Mouse (Mus musculus) heart, embryonic 14.5 days (tissue): Measurements from ENCODE around the gene Itga9. TPM values are rescaled to one million over a fixed set of nuclear protein-coding genes. Genes with fewer than 3 reads are reported as not detected.

Experiments
- ATAC-seq: fragments of 200-750 bp; cut with Nextera tagmentation; 2 replicates; pipeline ENCODE4 v1.8.0; 2017; ENCODE audit warnings: low read depth, moderate TSS enrichment; ENCODE audit not compliant: insufficient number of reproducible peaks, insufficient read depth, low FRiP score
- H3K27ac ChIP-seq, 2 experiments: fragments of 200-500 bp in 1 of 2; fragments of 300-500 bp in 1 of 2; sonication (generic) in 1 of 2; replicated peaks in 1 of 2; 2 replicates each; pipeline ENCODE4 v1.5.1; 2012 to 2014; ENCODE audit warnings: low read depth in 2 of 2, low read length in 2 of 2, control low read depth in 1 of 2, mild to moderate bottlenecking in 1 of 2, mixed read lengths in 1 of 2; ENCODE audit not compliant: control insufficient read depth in 1 of 2, insufficient read depth in 1 of 2
- H3K27me3 ChIP-seq: fragments of 300-500 bp; sonication (generic); 2 replicates; pipeline ENCODE4 v1.6.1; 2014; ENCODE audit warnings: mild to moderate bottlenecking, low read length, control low read depth; ENCODE audit not compliant: control insufficient read depth, insufficient read depth
- H3K36me3 ChIP-seq: fragments of 300-500 bp; sonication (generic); 2 replicates; pipeline ENCODE4 v1.6.1; 2014; ENCODE audit warnings: mild to moderate bottlenecking, control low read depth, low read length, mixed read lengths; ENCODE audit not compliant: control insufficient read depth, insufficient read depth
- H3K4me1 ChIP-seq, 2 experiments: fragments of 200-500 bp in 1 of 2; fragments of 300-500 bp in 1 of 2; sonication (generic) in 1 of 2; 2 replicates each; pipeline ENCODE4 v1.6.1; 2012 to 2014; ENCODE audit warnings: low read length in 2 of 2, control low read depth in 1 of 2, mixed read lengths in 1 of 2; ENCODE audit not compliant: control insufficient read depth in 2 of 2, insufficient read depth in 2 of 2
- H3K4me2 ChIP-seq: fragments of 300-500 bp; sonication (generic); 2 replicates; pipeline ENCODE4 v1.6.1; 2014; ENCODE audit warnings: mild to moderate bottlenecking, low read length
- H3K4me3 ChIP-seq, 2 experiments: fragments of 200-500 bp in 1 of 2; fragments of 300-500 bp in 1 of 2; sonication (generic) in 1 of 2; 2 replicates each; pipeline ENCODE4 v1.5.1; 2012 to 2014; ENCODE audit warnings: low read length in 2 of 2, mild to moderate bottlenecking in 2 of 2, control low read depth in 1 of 2, low read depth in 1 of 2, moderate library complexity in 1 of 2; ENCODE audit not compliant: control insufficient read depth in 1 of 2, insufficient read depth in 1 of 2
- H3K9ac ChIP-seq: fragments of 300-500 bp; sonication (generic); 2 replicates; pipeline ENCODE4 v1.6.1; 2014; ENCODE audit warnings: mild to moderate bottlenecking, low read length
- H3K9me3 ChIP-seq: fragments of 300-500 bp; sonication (generic); 2 replicates; pipeline ENCODE4 v1.6.1; 2016; ENCODE audit warnings: low read length, control low read depth; ENCODE audit not compliant: control insufficient read depth
- WGBS: fragments of 180-500 bp; shearing (Covaris S2); extraction: QIAGEN DNeasy Blood & Tissue Kit; methylation state at CpG from one replicate; pipeline ENCODE4 v1.1.7; 2014; 5-methylcytosine and 5-hydroxymethylcytosine counted together
- polyA plus RNA-seq: library from polyadenylated mRNA; unstranded; fragments of >200 nt; fragmentation: Nextera tagmentation; extraction: Ambion mirVana; gene quantifications from 2 replicates; pipeline ENCODE4 v1.2.1, GENCODE M21; 2014

Gene Itga9
- polyA plus RNA-seq, 1 experiment from 2014 or later: 15.2 TPM

- no peaks in the 10 kb centered on the region for H3K27me3 ChIP-seq
- peak overlapping the region; percentile 18 to 54; a peak in 3 of 4 replicates for H3K27ac ChIP-seq
- H3K4me1 ChIP-seq: peaks cover 31 to 57% of the 10 kb centered on the region in 2 experiments
- no peak overlapping the region for H3K4me2 ChIP-seq
- H3K4me3 ChIP-seq: no peak overlapping the region
- WGBS: 28% methylated on average over 9 of the region's 9 CpGs
- H3K36me3 ChIP-seq: no peaks in the 10 kb centered on the region
- peak overlapping the region; percentile 14; the same call in 1 of the 2 replicates for H3K9ac ChIP-seq
- H3K9me3 ChIP-seq: no peaks in the 10 kb centered on the region
- ATAC-seq: no peak
Measured at GRCm38 (mm10) chr9:118737601-118738137, 131.2 kb downstream of the Itga9 start.

GRCm38 (mm10) chr9:118738311-118738710 is 131.8 kb downstream of the Itga9 start:
- 75% methylated on average over 5 of the region's 5 CpGs for WGBS
- no peak for ATAC-seq
- Histone ChIP-seq H3K4me1 (peaks cover 30 to 52% of the 10 kb centered on the region in 2 experiments), H3K27me3 (no peaks in the 10 kb centered on the region), H3K4me2 (no peak overlapping the region), H3K36me3 (no peaks in the 10 kb centered on the region), H3K9me3 (no peaks in the 10 kb centered on the region), H3K4me3 (no peak overlapping the region), H3K27ac (0 out of 4 replicates have a peak overlapping the region, but pooled peaks of 1 of the 2 experiments have one; percentile 37), H3K9ac (peak overlapping the region; percentile 14; the same call in 1 of the 2 replicates)

GRCm38 (mm10) chr9:118739071-118739470 is 132.6 kb downstream of the Itga9 start:
- H3K4me3 ChIP-seq: no peak overlapping the region
- no peak for ATAC-seq
- no peaks in the 10 kb centered on the region for H3K9me3 ChIP-seq
- 0 out of 2 replicates have a peak, but pooled peaks cover 1% of the 10 kb centered on the region for H3K36me3 ChIP-seq
- no peak overlapping the region for H3K4me2 ChIP-seq
- H3K27me3 ChIP-seq: no peaks in the 10 kb centered on the region
- WGBS: 74% methylated on average over 3 of the region's 3 CpGs
- no peak overlapping the region for H3K9ac ChIP-seq
- H3K27ac ChIP-seq: 0 out of 4 replicates have a peak overlapping the region, but pooled peaks of 1 of the 2 experiments have one; percentile 14
- H3K4me1 ChIP-seq: peaks cover 29 to 48% of the 10 kb centered on the region in 2 experiments

GRCm38 (mm10) chr9:118739659-118740058 is 133.2 kb downstream of the Itga9 start:
- 0 out of 2 replicates have a peak, but pooled peaks cover 4% of the 10 kb centered on the region for H3K36me3 ChIP-seq
- H3K4me1 ChIP-seq: peaks cover 32 to 48% of the 10 kb centered on the region in 2 experiments
- H3K4me2 ChIP-seq: no peak overlapping the region
- H3K27me3 ChIP-seq: no peaks in the 10 kb centered on the region
- no peak overlapping the region for H3K4me3 ChIP-seq
- H3K9ac ChIP-seq: no peak overlapping the region
- H3K9me3 ChIP-seq: no peaks in the 10 kb centered on the region
- ATAC-seq: no peak
- WGBS: 78% methylated on average over 3 of the region's 3 CpGs
- 0 out of 4 replicates have a peak overlapping the region, but pooled peaks of 1 of the 2 experiments have one; percentile 14 for H3K27ac ChIP-seq

- peaks cover 5% of the 10 kb centered on the region; the same call in 1 of the 2 replicates for H3K9me3 ChIP-seq
- H3K4me1 ChIP-seq: peaks cover 31 to 48% of the 10 kb centered on the region in 2 experiments
- H3K27me3 ChIP-seq: no peaks in the 10 kb centered on the region
- H3K4me3 ChIP-seq: no peak overlapping the region
- H3K9ac ChIP-seq: peak overlapping the region; percentile 25; the same call in 1 of the 2 replicates
- peak overlapping the region; percentile 26 for H3K4me2 ChIP-seq
- peak overlapping the region; percentile 51 to 71 for H3K27ac ChIP-seq
- no peak; the same call in 1 of the 2 replicates for ATAC-seq
- 0 out of 2 replicates have a peak, but pooled peaks cover 4% of the 10 kb centered on the region for H3K36me3 ChIP-seq
- WGBS: 30% methylated on average over 9 of the region's 9 CpGs
Measured at GRCm38 (mm10) chr9:118741268-118741667, 134.8 kb downstream of the Itga9 start.

GRCm38 (mm10) chr9:118749335-118749949 is 143.0 kb downstream of the Itga9 start:
- Histone ChIP-seq H3K4me1 (no peaks in the 10 kb centered on the region), H3K27ac (no peak overlapping the region), H3K4me3 (no peak overlapping the region), H3K36me3 (no peaks in the 10 kb centered on the region), H3K27me3 (no peaks in the 10 kb centered on the region), H3K9ac (no peak overlapping the region), H3K4me2 (no peak overlapping the region), H3K9me3 (peaks cover 5% of the 10 kb centered on the region; the same call in 1 of the 2 replicates)
- no peak for ATAC-seq
- WGBS: 84% methylated on average over 8 of the region's 8 CpGs

- no peak overlapping the region for H3K9ac ChIP-seq
- no peak overlapping the region for H3K4me3 ChIP-seq
- no peaks in the 10 kb centered on the region for H3K36me3 ChIP-seq
- no peak overlapping the region for H3K27ac ChIP-seq
- H3K9me3 ChIP-seq: no peaks in the 10 kb centered on the region
- no peaks in the 10 kb centered on the region for H3K4me1 ChIP-seq
- 88% methylated on average over 7 of the region's 7 CpGs for whole genome bisulfite sequencing
- no peaks in the 10 kb centered on the region for H3K27me3 ChIP-seq
- no peak for ATAC-seq
- H3K4me2 ChIP-seq: no peak overlapping the region
Measured at GRCm38 (mm10) chr9:118750828-118751227, 144.3 kb downstream of the Itga9 start.
